Mouse (Mus musculus): ENCODE measurements around the gene Rps6kl1.
A peak's percentile ranks its signal among the peaks of the same experiment; 100 is the strongest.

Gene Rps6kl1

GRCm38 (mm10) chr12:85136627-85137026, 14.4 kb downstream of the Rps6kl1 start:
- no peak for DNase-seq

- DNase-seq: peak in 1 of 2 experiments; percentile 43
Measured at GRCm38 (mm10) chr12:85135513-85136470, 15.3 kb downstream of the Rps6kl1 start.

GRCm38 (mm10) chr12:85134043-85134794, 16.8 kb downstream of the Rps6kl1 start:
- no peak for DNase-seq

GRCm38 (mm10) chr12:85131361-85131760, 19.7 kb downstream of the Rps6kl1 start:
- no peak for DNase-seq

GRCm38 (mm10) chr12:85129426-85129978, 21.6 kb downstream of the Rps6kl1 start:
- DNase-seq: no peak

GRCm38 (mm10) chr12:85126986-85127603, 24.0 kb downstream of the Rps6kl1 start:
- no peak for DNase-seq

- DNase-seq: no peak
Measured at GRCm38 (mm10) chr12:85124751-85125150, 26.3 kb downstream of the Rps6kl1 start.

- no peak for DNase-seq
Measured at GRCm38 (mm10) chr12:85123645-85124044, 27.4 kb downstream of the Rps6kl1 start.

GRCm38 (mm10) chr12:85123108-85123530, 27.9 kb downstream of the Rps6kl1 start:
- DNase-seq: no peak

GRCm38 (mm10) chr12:85121806-85122459, 29.1 kb downstream of the Rps6kl1 start:
- DNase-seq: no peak

- no peak for DNase-seq
Measured at GRCm38 (mm10) chr12:85115678-85116077, 35.4 kb downstream of the Rps6kl1 start.

- no peak for DNase-seq
Measured at GRCm38 (mm10) chr12:85113917-85114316, 37.1 kb downstream of the Rps6kl1 start.

GRCm38 (mm10) chr12:85113337-85113736, 37.7 kb downstream of the Rps6kl1 start:
- DNase-seq: no peak

- DNase-seq: no peak
Measured at GRCm38 (mm10) chr12:85112550-85113251, 38.4 kb downstream of the Rps6kl1 start.

- peak; percentile 93 to 95 for DNase-seq
Measured at GRCm38 (mm10) chr12:85110698-85111592, 40.1 kb downstream of the Rps6kl1 start, which contains the start of the genes Prox2 and Dlst. TSS of gene Prox2 (minus strand) at chr12:85110759. TSS of gene Dlst (plus strand) at chr12:85110833.

- DNase-seq: peak; percentile 30 to 33
Measured at GRCm38 (mm10) chr12:85110011-85110697, 40.9 kb downstream of the Rps6kl1 start.

GRCm38 (mm10) chr12:85109426-85109825, 41.6 kb downstream of the Rps6kl1 start:
- DNase-seq: no peak

- no peak for DNase-seq
Measured at GRCm38 (mm10) chr12:85108643-85109042, 42.4 kb downstream of the Rps6kl1 start.

- DNase-seq: no peak
Measured at GRCm38 (mm10) chr12:85106292-85106691, 44.8 kb downstream of the Rps6kl1 start.

GRCm38 (mm10) chr12:85104789-85105188, 46.3 kb downstream of the Rps6kl1 start:
- no peak for DNase-seq
